Mouse (Mus musculus): ENCODE results near the gene Vcan. TPM values are rescaled to one million over a fixed set of nuclear protein-coding genes. Genes with fewer than 3 reads are reported as not detected.

Gene Vcan
- total RNA-seq, 2 experiments from 2014 or later, result 21.2 to 23.3 TPM

- intact Hi-C loops (cut with DNase I), result no loop called here
- DNase-seq (ENCODE audit: low spot score in 2 of 2), result no peak
Observed at GRCm38 (mm10) chr13:89653279-89653678, 89.0 kb downstream of the Vcan start.

GRCm38 (mm10) chr13:89652773-89653172 is 89.5 kb downstream of the Vcan start:
- DNase-seq (ENCODE audit: low spot score in 2 of 2), result no peak
- intact Hi-C loops (cut with DNase I), result no loop called here

DNA sequence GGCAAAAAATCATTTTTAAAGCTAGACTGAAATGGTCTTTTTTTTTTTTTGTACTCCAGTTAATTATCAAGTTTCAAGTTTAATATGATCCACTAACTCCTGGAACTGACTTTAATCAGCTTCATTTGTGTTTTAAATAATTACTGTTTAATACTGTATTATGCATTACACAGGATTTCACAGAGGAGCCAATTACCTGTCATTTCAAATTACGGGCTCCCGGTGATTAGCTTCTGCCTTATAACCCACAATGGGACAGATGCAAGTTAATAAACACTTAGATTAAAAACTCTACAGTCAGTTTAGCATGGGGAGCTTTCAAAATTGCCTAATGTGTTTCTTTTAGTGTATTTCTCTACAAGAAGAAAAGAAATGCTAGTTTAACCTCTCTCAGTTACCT is 96.7 kb downstream of the Vcan start:
- no peak for DNase-seq (ENCODE audit: low spot score in 2 of 2)
- intact Hi-C loops (cut with DNase I), result no loop called here

DNA sequence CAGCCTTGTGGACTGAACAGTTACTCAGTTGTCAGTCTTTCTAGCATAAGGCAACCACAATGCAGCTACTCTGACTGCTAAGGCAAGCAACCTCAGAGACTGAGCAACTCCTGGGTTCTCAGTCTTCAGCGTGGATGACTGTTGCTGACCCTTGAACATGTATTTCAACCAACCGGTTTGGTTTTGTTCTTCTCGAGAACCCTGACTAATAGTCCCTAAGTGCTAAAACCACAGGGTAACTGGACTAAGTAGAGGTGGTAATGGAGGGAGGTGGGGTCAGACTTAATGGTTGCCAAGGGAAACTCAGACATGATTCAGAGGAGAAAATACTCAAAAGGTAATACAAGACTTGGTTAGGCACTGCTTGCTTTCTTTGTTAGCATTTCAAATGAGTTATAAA is 105.3 kb downstream of the Vcan start:
- intact Hi-C loops (cut with DNase I), result no loop called here
- no peak for DNase-seq (ENCODE audit: low spot score in 2 of 2)

DNA sequence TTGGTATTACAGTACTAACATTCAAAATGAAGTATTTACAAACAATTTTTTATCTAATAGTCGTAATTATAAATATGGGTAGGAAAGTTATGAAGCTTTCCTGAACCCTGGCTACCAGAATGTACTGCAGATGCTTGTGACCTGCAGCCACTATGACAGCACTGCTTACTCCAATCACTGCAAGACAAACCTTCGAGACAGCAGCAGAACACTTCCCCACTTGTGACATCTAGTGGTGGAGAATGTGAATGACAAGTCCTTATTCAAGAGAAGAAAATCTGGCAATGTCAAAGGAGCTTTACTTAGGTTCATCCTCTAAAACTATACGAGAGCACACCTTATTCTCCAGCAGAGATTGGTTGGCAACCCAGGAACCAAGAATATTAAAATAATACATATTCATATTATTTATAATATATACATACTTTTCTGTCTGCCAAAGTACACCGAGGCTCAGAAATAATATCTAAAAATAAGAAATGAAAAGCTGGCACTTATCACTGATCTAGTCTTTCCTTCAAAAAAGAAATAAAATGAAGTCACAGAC is 108.1 kb downstream of the Vcan start:
- peak; percentile 64 to 74 for DNase-seq (ENCODE audit: low spot score in 2 of 2)
- intact Hi-C loops (cut with DNase I), result loop anchor here (5.0 kb wide), 2 partner anchors 47 to 87 kb away; no protein-coding TSS in a partner anchor

DNA sequence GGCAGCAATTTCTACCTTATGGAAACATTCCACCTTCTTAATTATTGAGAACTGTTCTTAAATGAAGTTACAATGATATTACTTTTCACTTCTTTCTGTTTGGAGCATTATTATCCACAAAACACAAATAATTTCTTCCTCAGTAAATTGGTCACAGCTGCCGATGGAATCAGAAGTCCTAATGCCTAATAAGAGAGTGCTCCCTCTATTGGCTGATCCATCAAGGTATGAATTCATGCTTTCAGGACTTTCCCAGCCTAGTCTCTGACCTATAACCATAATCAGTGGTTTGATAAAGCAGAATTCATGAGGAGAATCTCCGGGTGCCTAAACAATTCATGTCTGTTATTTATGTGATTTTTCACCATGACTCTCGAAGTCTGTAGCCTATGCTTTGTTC is 123.2 kb downstream of the Vcan start:
- intact Hi-C loops (cut with DNase I), result no loop called here
- no peak for DNase-seq (ENCODE audit: low spot score in 2 of 2)

DNA sequence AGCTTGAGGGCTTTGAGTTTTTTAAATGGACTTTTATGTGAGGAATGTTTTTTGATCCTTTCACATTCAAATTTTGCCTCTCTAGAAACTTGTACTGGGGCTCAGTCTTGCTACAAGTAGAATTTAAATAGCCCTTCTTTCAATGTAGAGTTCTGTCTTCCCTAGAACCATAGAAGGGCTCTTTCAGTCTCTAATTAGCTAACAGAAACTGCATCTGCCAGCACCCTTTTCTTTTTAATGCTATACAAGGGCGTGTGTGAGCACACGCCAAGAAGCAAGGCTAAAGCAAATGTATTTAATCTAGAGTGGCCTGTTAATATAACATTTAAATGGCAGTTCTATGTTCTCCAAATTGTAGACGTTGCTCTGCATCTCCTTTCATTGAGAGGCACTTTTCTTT is 134.9 kb downstream of the Vcan start:
- no peak for DNase-seq (ENCODE audit: low spot score in 2 of 2)
- intact Hi-C loops (cut with DNase I), result no loop called here

Other genes starting within 250 kb of the Vcan start
- gene Hapln1, start 202.7 kb downstream of the Vcan start, total RNA-seq (2021), result 10 to 100 TPM; 60.4 to 69.4 TPM